ENCODE assay signal across 30 mouse cellular contexts in the genomic region with DNA sequence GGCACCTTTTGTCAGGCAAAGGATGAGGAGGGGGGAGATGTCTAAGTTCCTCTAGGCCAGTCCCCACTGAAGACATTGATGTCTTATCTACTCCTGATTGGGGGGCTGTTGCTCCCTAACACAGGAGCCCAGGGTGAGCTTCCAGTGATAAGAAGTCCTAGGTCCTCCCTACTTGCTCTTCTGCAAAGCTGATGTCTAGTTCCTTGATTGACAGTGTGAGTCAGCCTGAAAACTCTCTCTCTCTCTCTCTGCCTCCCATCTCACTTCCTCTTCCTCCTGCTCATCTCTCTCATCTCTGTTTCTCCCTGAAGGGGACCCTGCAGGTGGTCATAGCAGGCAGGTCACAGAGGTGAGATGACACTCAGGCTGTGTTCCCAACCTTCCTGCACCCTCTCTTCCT. TPM values are rescaled to one million over a fixed set of nuclear protein-coding genes. Genes with fewer than 3 reads are reported as not detected.
A peak's percentile ranks its signal among the peaks of the same experiment; 100 is the strongest.
DNase-seq lines count a peak whose midpoint lies in the region; ATAC-seq and TF ChIP-seq lines count a peak whose summit lies in the region.
"Had no signal": no experiment of that assay in that cellular context is flagged by ENCODE, and none has a peak within 500 bp of the region (broad histone marks: within the 10 kb centered on the region; RNA-seq: fewer than 3 reads in every experiment).

No protein-coding gene starts in this region.

- no peak overlapping the region for H3K27ac ChIP-seq in thymus, adult 2 months (ENCODE audit: control insufficient read depth, insufficient read depth, low read length)
- H3K27ac ChIP-seq in bone marrow macrophage, adult 2 months (ENCODE audit: insufficient read depth, low read depth, low read length) = peak overlapping the region; percentile 9; the same call in 1 of the 2 replicates
- no peak overlapping the region for H3K27ac ChIP-seq in intestine, postnatal 0 days (ENCODE audit: low read depth, low read length)
- H3K27ac ChIP-seq in heart, embryonic 12.5 days (ENCODE audit: poor library complexity, severe bottlenecking) = no peak overlapping the region
- H3K27ac ChIP-seq: heart, embryonic 15.5 days; hindbrain, embryonic 13.5 days; layer of hippocampus, adult 2 months; liver, embryonic 13.5 days; neural tube, embryonic 15.5 days had no signal

- H3K4me1 ChIP-seq in thymus, adult 2 months (replicated peaks; ENCODE audit: control insufficient read depth, insufficient read depth, low read length) = peaks cover 36% of the 10 kb centered on the region
- H3K4me1 ChIP-seq in bone marrow macrophage, adult 2 months (ENCODE audit: control insufficient read depth, insufficient read depth, low read length) = peaks cover 36% of the 10 kb centered on the region
- no peaks in the 10 kb centered on the region; the same call in 1 of the 2 replicates for H3K4me1 ChIP-seq in intestine, postnatal 0 days (replicated peaks; ENCODE audit: control insufficient read depth, insufficient read depth, low read length)
- H3K4me1 ChIP-seq in heart, embryonic 12.5 days (replicated peaks) = peaks cover 14% of the 10 kb centered on the region

- H3K4me3 ChIP-seq in thymus, adult 2 months (ENCODE audit: control insufficient read depth, insufficient read depth, low read length) = no peak overlapping the region
- H3K4me3 ChIP-seq in bone marrow macrophage, adult 2 months (ENCODE audit: insufficient read depth, low read length) = no peak overlapping the region
- H3K4me3 ChIP-seq in intestine, postnatal 0 days (ENCODE audit: low read depth, low read length) = no peak overlapping the region
- H3K4me3 ChIP-seq in heart, embryonic 12.5 days = no peak overlapping the region
- H3K4me3 ChIP-seq: erythroblast, embryonic 14.5 days; heart, embryonic 15.5 days; hindbrain, embryonic 13.5 days; layer of hippocampus, adult 2 months; liver, embryonic 13.5 days; neural tube, embryonic 15.5 days had no signal

- no peak overlapping the region for H3K9ac ChIP-seq in intestine, postnatal 0 days (ENCODE audit: low read depth, low read length)
- no peak overlapping the region for H3K9ac ChIP-seq in heart, embryonic 12.5 days
- H3K9ac ChIP-seq: heart, embryonic 15.5 days; hindbrain, embryonic 13.5 days; liver, embryonic 13.5 days; neural tube, embryonic 15.5 days had no signal

- DNase-seq in thymus, postnatal 0 days (ENCODE audit: low spot score) = peak; percentile 19
- no peak for DNase-seq in thymus, adult 2 months
- DNase-seq in kidney, adult 8-10 months = no peak
- DNase-seq in left cerebral cortex, adult 9 months (ENCODE audit: low spot score in 2 of 2) = no peak
- DNase-seq: adrenal gland, postnatal 14 days; cerebellum, adult 18-20 months; cerebellum, postnatal 10 days; heart, postnatal 36 days; kidney, adult 18-20 months; kidney, postnatal 36 days; left cerebral cortex, postnatal 4 days; liver, embryonic 13.5 days; lung, adult 18-20 months; lung, postnatal 4 days; midbrain, embryonic 14.5 days; retina, postnatal 1 day; right cerebral cortex, postnatal 25 days; spleen, adult 18-20 months had no signal

- no peak for TF ChIP-seq POLR2A in thymus, adult 2 months (IDR thresholded peaks at IDR 0.05; ENCODE audit: control insufficient read depth, extremely low read depth, insufficient read depth, low read length, poor library complexity)
- TF ChIP-seq POLR2A in bone marrow macrophage, adult 2 months (IDR thresholded peaks at IDR 0.05; ENCODE audit: borderline replicate concordance, low read depth, low read length) = no peak

- H3K36me3 ChIP-seq in thymus, adult 2 months (ENCODE audit: control insufficient read depth, insufficient read depth, low read length) = no peaks in the 10 kb centered on the region
- H3K36me3 ChIP-seq in intestine, postnatal 0 days (ENCODE audit: control insufficient read depth, insufficient read depth) = peaks cover 3% of the 10 kb centered on the region; the same call in 1 of the 2 replicates
- H3K36me3 ChIP-seq in heart, embryonic 12.5 days = peaks cover 3% of the 10 kb centered on the region
- H3K36me3 ChIP-seq: G1E; heart, embryonic 15.5 days; hindbrain, embryonic 13.5 days; neural tube, embryonic 15.5 days had no signal

- no peaks in the 10 kb centered on the region for H3K27me3 ChIP-seq in thymus, adult 2 months (ENCODE audit: control insufficient read depth, insufficient read depth, low read length)
- H3K27me3 ChIP-seq in intestine, postnatal 0 days (replicated peaks; ENCODE audit: control insufficient read depth, insufficient read depth, low read length) = no peaks in the 10 kb centered on the region
- no peaks in the 10 kb centered on the region for H3K27me3 ChIP-seq in heart, embryonic 12.5 days (replicated peaks)
- H3K27me3 ChIP-seq: heart, embryonic 15.5 days; hindbrain, embryonic 13.5 days; liver, embryonic 13.5 days; neural tube, embryonic 15.5 days had no signal

- no peaks in the 10 kb centered on the region for H3K9me3 ChIP-seq in intestine, postnatal 0 days (ENCODE audit: control insufficient read depth)
- peaks cover 4% of the 10 kb centered on the region; the same call in 1 of the 2 replicates for H3K9me3 ChIP-seq in heart, embryonic 12.5 days (replicated peaks)
- H3K9me3 ChIP-seq: G1E; heart, embryonic 15.5 days; hindbrain, embryonic 13.5 days; liver, embryonic 13.5 days; neural tube, embryonic 15.5 days had no signal

- peak; percentile 73 for ATAC-seq in megakaryocyte, adult 5-6 weeks (ENCODE audit: poor library complexity, severe bottlenecking)
- no peak for ATAC-seq in intestine, postnatal 0 days
- no peak for ATAC-seq in heart, embryonic 12.5 days (ENCODE audit: insufficient number of reproducible peaks, low FRiP score)
- ATAC-seq: forebrain, embryonic 16.5 days; lung, postnatal 0 days had no signal

- TF ChIP-seq CTCF in thymus, adult 2 months (IDR thresholded peaks at IDR 0.05; ENCODE audit: borderline replicate concordance, control insufficient read depth, extremely low read depth, insufficient read depth, low read length, poor library complexity) = no peak
- TF ChIP-seq CTCF in bone marrow macrophage, adult 2 months (IDR thresholded peaks at IDR 0.05; ENCODE audit: low read depth, low read length) = no peak
- TF ChIP-seq CTCF in intestine, postnatal 0 days (IDR thresholded peaks at IDR 0.05; ENCODE audit: low read depth) = no peak

- no peak overlapping the region for H3K4me2 ChIP-seq in intestine, postnatal 0 days (replicated peaks; ENCODE audit: low read depth)
- no peak overlapping the region for H3K4me2 ChIP-seq in heart, embryonic 12.5 days
- H3K4me2 ChIP-seq: heart, embryonic 15.5 days; hindbrain, embryonic 13.5 days; liver, embryonic 13.5 days; neural tube, embryonic 15.5 days had no signal

RNA-seq across cellular contexts. Expression of a gene that starts 58.4 kb away (rescaled TPM):
- 220 and 222 TPM in 2 replicates for polyA plus RNA-seq in thymus, postnatal 0 days (2015; fragmentation: Nextera tagmentation; extraction: Ambion mirVana)
- polyA plus RNA-seq in thymus, adult 2 months (2012; rRNA removed) = 113 and 139 TPM in 2 replicates
- 90.9 and 123 TPM in 2 replicates for polyA plus RNA-seq in bone marrow macrophage, adult 2 months (2012; ENCODE audit: insufficient read depth, insufficient read length, missing spikeins)
- 162 and 178 TPM in 2 replicates for total RNA-seq in megakaryocyte, adult 5-6 weeks (2015)
- 335 and 338 TPM in 2 replicates for total RNA-seq in megakaryocyte, adult 5-6 weeks (2017)
- polyA plus RNA-seq in intestine, postnatal 0 days (2015; fragmentation: Nextera tagmentation; extraction: Ambion mirVana) = 74.5 and 81.5 TPM in 2 replicates
- polyA plus RNA-seq in heart, embryonic 12.5 days (2016; fragmentation: Nextera tagmentation; extraction: Ambion mirVana) = 102 and 103 TPM in 2 replicates
